Mouse (Mus musculus): Measurements from ENCODE around the gene Pigu. TPM values are rescaled to one million over a fixed set of nuclear protein-coding genes. Genes with fewer than 3 reads are reported as not detected.

Gene Pigu
- total RNA-seq, 2 experiments from 2014 or later, result 23.8 to 24.7 TPM

GRCm38 (mm10) chr2:155308936-155309592, 48.2 kb downstream of the Pigu start:
- peak; percentile 60 for DNase-seq
- H3K27ac ChIP-seq, result peak overlapping the region; percentile 86

GRCm38 (mm10) chr2:155299563-155299962, 57.7 kb downstream of the Pigu start:
- Histone ChIP-seq H3K27ac (peak overlapping the region; percentile 94), H3K4me3 (peak overlapping the region; percentile 53)
- intact Hi-C loops (cut with DNase I), result loop anchor here (5.0 kb wide), 1 partner anchor 83 kb away; the partner anchor contains the start of gene Trp53inp2
- no peak for TF ChIP-seq CTCF (IDR thresholded peaks at IDR 0.05)
- peak; percentile 63 for DNase-seq

More at GRCm38 (mm10) chr2:155308936-155309592, 48.2 kb downstream of the Pigu start:
- peak; percentile 58 for TF ChIP-seq CTCF (IDR thresholded peaks at IDR 0.05)
- intact Hi-C loops (cut with DNase I), result no loop called here
- H3K4me3 ChIP-seq, result peak overlapping the region; percentile 37

- intact Hi-C loops (cut with DNase I), result loop anchor here (5.0 kb wide), 1 partner anchor 87 kb away; the partner anchor contains the start of gene Trp53inp2
Observed at GRCm38 (mm10) chr2:155295453-155295852, 61.8 kb downstream of the Pigu start.

DNA sequence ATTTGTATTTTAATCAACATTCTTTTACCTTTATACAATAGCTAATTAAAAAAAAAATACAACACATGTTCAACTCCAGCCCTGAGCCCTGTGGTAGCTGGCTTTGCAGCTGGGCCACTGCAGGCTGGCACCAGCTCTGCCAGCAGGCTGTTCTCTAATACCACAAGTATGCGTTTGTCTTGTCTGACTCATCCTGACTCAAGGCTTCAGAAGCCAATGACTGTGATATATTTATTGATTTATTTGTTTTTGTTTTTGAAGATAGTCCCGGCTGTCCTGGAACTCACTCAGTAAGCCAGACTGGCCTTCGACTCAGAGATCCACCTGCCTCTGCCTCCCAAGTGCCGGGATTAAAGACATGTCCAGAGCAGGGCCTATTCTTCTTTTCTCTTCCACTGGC, 63.3 kb downstream of the Pigu start:
- H3K27ac ChIP-seq, result peak overlapping the region; percentile 86
- TF ChIP-seq CTCF (IDR thresholded peaks at IDR 0.05), result peak; percentile 11; the same call in 1 of the 2 replicates
- intact Hi-C loops (cut with DNase I), result no loop called here
- peak; percentile 54 for DNase-seq
- H3K4me3 ChIP-seq, result no peak overlapping the region

More at GRCm38 (mm10) chr2:155295453-155295852, 61.8 kb downstream of the Pigu start:
- DNase-seq, result no peak
- Histone ChIP-seq H3K27ac (peak overlapping the region; percentile 86; the same call in 1 of the 2 replicates), H3K4me3 (no peak overlapping the region)
- no peak for TF ChIP-seq CTCF (IDR thresholded peaks at IDR 0.05)

GRCm38 (mm10) chr2:155293382-155293781, 63.8 kb downstream of the Pigu start:
- intact Hi-C loops (cut with DNase I), result no loop called here

GRCm38 (mm10) chr2:155290066-155290465, 67.2 kb downstream of the Pigu start:
- no peak overlapping the region for H3K4me3 ChIP-seq
- H3K27ac ChIP-seq, result no peak overlapping the region
- intact Hi-C loops (cut with DNase I), result no loop called here
- DNase-seq, result no peak
- no peak for TF ChIP-seq CTCF (IDR thresholded peaks at IDR 0.05)

More at GRCm38 (mm10) chr2:155293382-155293781, 63.8 kb downstream of the Pigu start:
- peak overlapping the region; percentile 86 for H3K27ac ChIP-seq
- H3K4me3 ChIP-seq, result no peak overlapping the region
- peak; percentile 81 for DNase-seq
- TF ChIP-seq CTCF (IDR thresholded peaks at IDR 0.05), result 0 out of 2 replicates have a peak, but pooled peaks have one; percentile 2

- DNase-seq, result no peak
- intact Hi-C loops (cut with DNase I), result no loop called here
- Histone ChIP-seq H3K27ac (peak overlapping the region; percentile 67), H3K4me3 (no peak overlapping the region)
- no peak for TF ChIP-seq CTCF (IDR thresholded peaks at IDR 0.05)
Observed at GRCm38 (mm10) chr2:155287456-155288250, 69.6 kb downstream of the Pigu start.

GRCm38 (mm10) chr2:155285744-155286143, 71.5 kb downstream of the Pigu start:
- TF ChIP-seq CTCF (IDR thresholded peaks at IDR 0.05), result no peak
- intact Hi-C loops (cut with DNase I), result no loop called here
- Histone ChIP-seq H3K27ac (peak overlapping the region; percentile 91), H3K4me3 (no peak overlapping the region)
- DNase-seq, result no peak

DNA sequence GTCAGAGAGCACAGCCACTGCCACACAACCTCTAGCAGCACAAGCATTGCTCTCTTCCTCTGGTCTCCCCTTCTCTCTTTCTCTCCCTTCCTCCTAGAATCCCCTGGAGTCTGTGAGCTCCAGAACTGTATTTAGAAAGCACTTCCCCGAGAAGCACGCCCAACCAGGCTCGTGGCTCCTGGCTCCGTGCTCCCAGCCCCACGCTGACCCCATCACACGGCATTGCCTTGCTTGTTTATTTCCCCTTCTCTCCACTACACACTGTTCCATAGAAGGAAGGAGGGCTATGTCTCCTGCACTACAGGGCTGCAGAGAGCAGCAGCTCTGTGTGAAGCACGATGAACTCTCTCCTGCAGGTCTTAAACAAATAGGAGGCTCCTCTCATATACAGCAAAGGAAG, 72.6 kb downstream of the Pigu start:
- H3K4me3 ChIP-seq, result peak overlapping the region; percentile 28
- intact Hi-C loops (cut with DNase I), result no loop called here
- peak; percentile 63 for DNase-seq
- no peak for TF ChIP-seq CTCF (IDR thresholded peaks at IDR 0.05)
- peak overlapping the region; percentile 91 for H3K27ac ChIP-seq

- intact Hi-C loops (cut with DNase I), result no loop called here
- peak overlapping the region; percentile 28; the same call in 1 of the 2 replicates for H3K4me3 ChIP-seq
- peak overlapping the region; percentile 91 for H3K27ac ChIP-seq
- DNase-seq, result peak; percentile 93
- TF ChIP-seq CTCF (IDR thresholded peaks at IDR 0.05), result no peak
Observed at GRCm38 (mm10) chr2:155283793-155284192, 73.4 kb downstream of the Pigu start.

DNA sequence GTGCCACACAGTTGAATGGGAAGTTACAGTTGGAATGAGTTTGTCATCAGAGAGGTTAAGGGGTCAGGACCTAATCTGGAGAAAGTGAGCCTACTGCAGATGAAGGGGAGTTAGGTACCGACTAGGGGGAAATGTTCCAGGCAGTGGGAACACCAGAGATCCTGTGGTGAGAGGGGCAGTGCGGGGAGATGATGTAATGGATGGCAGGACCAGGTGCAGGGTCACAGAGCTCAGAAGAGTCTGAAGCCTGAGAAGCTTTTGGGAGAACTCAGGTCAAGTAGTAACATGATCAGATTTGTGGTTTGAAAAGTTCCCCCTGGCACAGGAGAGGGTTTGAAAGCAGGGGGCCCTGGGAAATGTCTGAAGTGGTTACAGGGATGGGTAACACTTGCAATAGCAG, 77.1 kb downstream of the Pigu start:
- peak overlapping the region; percentile 99 for H3K27ac ChIP-seq
- DNase-seq, result no peak

DNA sequence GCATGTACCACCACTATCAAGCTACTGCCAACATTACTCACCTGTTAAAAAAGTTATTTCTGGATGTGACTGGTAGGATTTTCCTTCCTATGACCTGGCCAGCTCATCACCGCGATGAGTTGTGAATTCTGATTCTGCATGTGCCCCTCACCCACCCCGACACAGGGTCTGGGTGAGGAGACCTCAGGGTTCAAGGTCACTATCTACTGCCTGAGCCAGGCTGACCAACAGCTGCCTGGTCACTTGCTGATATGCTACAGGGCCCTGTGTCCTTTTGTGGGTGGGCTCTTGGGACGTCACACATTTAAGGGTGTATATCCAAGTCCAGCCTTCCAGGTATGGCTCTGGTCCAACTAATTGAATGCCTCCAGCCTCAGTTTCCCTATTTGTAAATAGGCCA, 78.1 kb downstream of the Pigu start:
- intact Hi-C loops (cut with DNase I), result no loop called here
- TF ChIP-seq CTCF (IDR thresholded peaks at IDR 0.05), result no peak
- Histone ChIP-seq H3K4me3 (peak overlapping the region; percentile 35; the same call in 1 of the 2 replicates), H3K27ac (peak overlapping the region; percentile 99)
- DNase-seq, result no peak

More for the DNA sequence above, 77.1 kb downstream of the Pigu start:
- no peak for TF ChIP-seq CTCF (IDR thresholded peaks at IDR 0.05)
- intact Hi-C loops (cut with DNase I), result no loop called here
- H3K4me3 ChIP-seq, result no peak overlapping the region

- Histone ChIP-seq H3K4me3 (peak overlapping the region; percentile 99), H3K27ac (peak overlapping the region; percentile 99)
- intact Hi-C loops (cut with DNase I), result no loop called here
- DNase-seq, result peak; percentile 93
- TF ChIP-seq CTCF (IDR thresholded peaks at IDR 0.05), result no peak
Observed at GRCm38 (mm10) chr2:155278361-155278760, 78.9 kb downstream of the Pigu start.
